Mouse (Mus musculus) lung, postnatal 0 days (tissue): Measurements from ENCODE around the gene Phykpl.

Experiments used
- CTCF ChIP-seq: IDR thresholded peaks from 2 replicates; pipeline ENCODE4 v1.5.1; 2016; ENCODE audit warnings: antibody characterized with exemption, mild to moderate bottlenecking
- EP300 ChIP-seq: IDR thresholded peaks from 2 replicates; pipeline ENCODE4 v1.6.1; 2016; ENCODE audit warnings: antibody characterized with exemption, mild to moderate bottlenecking, control low read depth

- TF ChIP-seq CTCF (0 out of 2 replicates have a peak, but pooled peaks have one; percentile 2), EP300 (no peak)
Observed at GRCm38 (mm10) chr11:51650261-51650660, 65.7 kb downstream of the Phykpl start.
